Mouse (Mus musculus) brain, embryonic 14.5 days (tissue): Measurements from ENCODE around the gene Plekhb2. TPM values are rescaled to one million over a fixed set of nuclear protein-coding genes. Genes with fewer than 3 reads are reported as not detected.

Experiments
- DNase-seq: peaks from one replicate; pipeline ENCODE4 v3.0.0-alpha.2; 2011; ENCODE audit warnings: low read depth
- CTCF ChIP-seq: fragments of 200-500 bp; IDR thresholded peaks from 2 replicates; pipeline ENCODE4 v1.5.1; 2012; ENCODE audit warnings: inconsistent platforms, mild to moderate bottlenecking, moderate library complexity, borderline replicate concordance; ENCODE audit not compliant: insufficient read depth, insufficient read length; ENCODE audit errors: extremely low read depth
- POLR2A ChIP-seq: fragments of 200-500 bp; IDR thresholded peaks from 2 replicates; pipeline ENCODE4 v1.6.1; 2012; ENCODE audit warnings: mild to moderate bottlenecking, inconsistent platforms, borderline replicate concordance; ENCODE audit not compliant: poor library complexity, insufficient read depth, insufficient read length, severe bottlenecking; ENCODE audit errors: extremely low read depth
- polyA plus RNA-seq: library from polyadenylated mRNA; depleted of rRNA; stranded (reverse); fragments of >200 nt; gene quantifications from 2 replicates; pipeline ENCODE4 v1.2.3, GENCODE M21; 2012; rRNA removed

The Plekhb2 gene
- polyA plus RNA-seq, 1 experiment = 43.9 TPM

- no peak for DNase-seq
Measured at GRCm38 (mm10) chr1:34873551-34873950, 23.8 kb downstream of the Plekhb2 start.

DNA sequence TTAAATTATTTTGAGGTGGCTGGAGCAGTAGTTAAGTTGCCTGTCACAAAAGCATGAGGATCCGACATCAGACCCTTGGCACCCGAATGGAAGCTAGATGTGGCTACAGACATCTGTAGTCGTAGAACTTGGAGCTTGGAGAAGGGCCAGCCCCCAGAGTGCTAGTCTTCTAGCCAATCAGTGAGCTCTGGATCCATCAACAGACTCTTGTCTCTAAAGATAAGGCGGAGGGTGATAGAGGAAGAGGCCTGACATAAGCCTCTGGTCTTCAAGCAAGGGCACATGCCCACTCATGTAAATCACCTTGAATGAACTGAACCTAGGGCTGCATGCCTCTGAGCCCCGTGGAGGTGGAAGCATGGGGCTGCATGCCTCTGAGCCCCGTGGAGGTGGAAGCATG is 29.8 kb downstream of the Plekhb2 start:
- DNase-seq = no peak

More at GRCm38 (mm10) chr1:34873551-34873950, 23.8 kb downstream of the Plekhb2 start:
- no peak for TF ChIP-seq CTCF

DNA sequence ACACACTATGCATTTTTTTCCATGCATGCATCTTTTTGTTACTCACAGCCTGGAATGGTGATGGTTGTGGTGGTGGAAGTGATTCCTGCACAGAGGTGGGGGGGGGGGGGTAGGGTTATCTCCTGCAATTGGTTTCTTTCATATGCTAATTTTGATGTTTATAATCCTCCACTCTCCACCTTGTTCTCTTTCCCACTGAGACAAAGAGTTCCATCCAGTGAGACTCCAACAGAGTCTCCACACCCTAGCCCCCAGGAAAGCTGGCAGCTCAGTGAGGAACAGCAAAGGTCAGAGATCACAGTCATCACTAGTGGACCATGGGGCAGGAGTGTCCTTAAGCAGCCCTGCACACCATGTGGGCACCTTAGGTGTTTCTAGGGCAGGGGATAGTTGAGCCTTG is 34.0 kb downstream of the Plekhb2 start:
- DNase-seq = no peak
- TF ChIP-seq POLR2A (no peak), CTCF (no peak)

More for the DNA sequence above, 29.8 kb downstream of the Plekhb2 start:
- TF ChIP-seq CTCF = no peak
- TF ChIP-seq POLR2A = no peak

DNA sequence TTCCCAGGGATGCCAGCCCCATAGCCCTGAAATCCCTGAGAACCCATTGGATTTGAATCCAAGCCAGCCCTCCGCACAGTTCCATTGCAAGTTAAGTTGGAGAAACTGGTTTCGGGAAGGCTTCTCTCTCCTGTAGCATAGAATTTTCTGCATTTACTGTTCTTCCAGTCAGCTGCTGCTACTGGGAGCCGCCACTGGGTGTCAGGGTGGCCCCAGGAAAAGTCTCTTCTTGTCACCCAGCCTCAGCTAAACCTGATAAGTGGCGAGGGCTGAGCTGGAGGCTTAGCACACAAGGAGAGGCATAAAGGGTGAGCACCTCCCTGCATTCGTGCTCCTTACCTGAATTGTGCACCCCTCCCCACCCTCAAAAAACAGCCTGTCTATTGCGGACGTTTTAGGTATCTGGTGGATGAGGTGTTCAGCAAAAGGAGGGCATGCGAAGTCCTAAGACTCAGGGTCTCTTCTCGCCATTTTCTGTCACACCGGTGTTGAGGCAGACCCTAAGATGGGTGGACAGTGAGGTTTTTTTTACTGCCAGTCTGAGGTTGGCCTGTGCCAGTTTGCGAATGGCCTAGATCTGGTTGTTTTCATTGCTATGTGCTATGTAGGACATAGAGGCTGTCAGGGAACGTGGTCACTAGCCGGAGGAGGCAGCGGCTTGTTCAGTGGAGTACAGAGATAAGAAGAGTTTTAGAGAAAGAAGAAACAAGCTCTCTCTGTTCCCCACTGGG is 41.9 kb downstream of the Plekhb2 start:
- DNase-seq = peak; percentile 84
- TF ChIP-seq POLR2A (no peak), CTCF (peak; percentile 86)

DNA sequence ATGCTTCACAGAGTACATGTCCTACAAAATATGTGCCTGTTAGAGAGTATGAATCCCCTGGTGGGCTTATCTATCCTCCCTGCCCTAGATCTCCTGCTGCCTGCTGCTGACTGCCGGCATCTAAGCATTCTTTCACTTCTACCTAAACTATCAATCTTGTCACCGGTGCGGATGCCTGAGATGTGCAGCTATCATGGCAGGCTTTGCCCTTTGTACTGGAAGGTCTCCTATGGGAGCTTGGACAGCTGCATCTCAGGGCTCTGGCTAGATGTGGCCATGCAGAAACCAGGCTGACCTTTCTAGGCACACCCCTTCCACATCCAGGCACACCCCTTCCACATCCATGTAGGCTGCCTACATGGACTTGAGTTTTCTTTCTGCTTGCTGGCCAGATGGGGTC is 42.7 kb downstream of the Plekhb2 start:
- TF ChIP-seq CTCF (no peak), POLR2A (no peak)
- DNase-seq = no peak

GRCm38 (mm10) chr1:34893331-34893730 is 43.6 kb downstream of the Plekhb2 start:
- DNase-seq = no peak
- TF ChIP-seq CTCF (no peak), POLR2A (no peak)

GRCm38 (mm10) chr1:34893831-34894230 is 44.1 kb downstream of the Plekhb2 start:
- peak; percentile 12 for DNase-seq
- TF ChIP-seq POLR2A (no peak), CTCF (peak; percentile 43; the same call in 1 of the 2 replicates)

DNA sequence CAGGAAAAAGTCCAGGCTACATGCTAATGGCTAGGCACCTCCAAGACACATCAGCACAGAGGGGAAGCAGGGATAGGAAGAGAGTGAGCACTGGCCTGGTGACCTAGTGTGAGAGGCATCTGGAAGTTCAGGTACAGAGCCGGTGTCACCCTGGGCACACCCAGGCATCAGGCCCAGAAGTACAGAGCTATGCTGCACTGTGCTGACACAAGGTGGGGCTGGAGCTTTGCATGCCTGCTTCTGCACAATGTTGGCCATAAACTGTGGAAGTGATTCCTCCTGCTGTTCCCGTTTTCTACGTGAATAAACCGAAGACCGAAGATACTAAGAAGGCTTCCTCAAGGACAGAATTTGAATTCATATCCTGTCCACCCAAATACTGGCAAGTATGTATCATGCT is 46.3 kb downstream of the Plekhb2 start:
- DNase-seq = peak; percentile 8
- TF ChIP-seq POLR2A (no peak), CTCF (peak; percentile 6; the same call in 1 of the 2 replicates)

- TF ChIP-seq CTCF (peak; percentile 66; the same call in 1 of the 2 replicates), POLR2A (no peak)
- DNase-seq = peak; percentile 75
Measured at GRCm38 (mm10) chr1:34896898-34897297, 47.1 kb downstream of the Plekhb2 start.

DNA sequence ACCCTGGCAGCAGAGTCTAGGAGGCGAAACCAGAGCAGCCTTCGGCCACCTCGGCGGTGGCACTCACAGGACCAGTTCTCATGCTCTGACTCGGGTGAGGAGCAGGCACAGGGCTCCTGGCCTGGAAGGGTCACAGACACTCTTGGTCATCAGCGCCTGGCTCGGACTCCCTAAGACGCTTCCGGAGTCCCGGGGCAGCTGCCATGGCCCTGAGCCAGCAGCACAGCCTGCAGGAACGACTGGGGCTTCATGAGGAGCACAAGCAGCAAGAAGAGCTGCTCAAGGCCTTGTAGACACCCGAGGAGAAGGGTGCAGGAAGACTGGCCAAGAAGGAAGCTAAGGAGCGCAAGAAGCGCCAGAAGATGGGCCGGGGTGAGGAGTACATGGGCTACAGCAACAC is 78.9 kb downstream of the Plekhb2 start:
- TF ChIP-seq CTCF (no peak), POLR2A (no peak)
- no peak for DNase-seq

Other genes starting within 250 kb of the Plekhb2 start
- 399 and 501 TPM in 2 replicates for gene Fam168b, start 6.9 kb upstream of the Plekhb2 start, polyA plus RNA-seq